Mouse (Mus musculus) midbrain, embryonic 14.5 days (tissue): ENCODE results near the gene Zfp408. TPM values are rescaled to one million over a fixed set of nuclear protein-coding genes. Genes with fewer than 3 reads are reported as not detected.

ENCODE experiments used
- ATAC-seq: fragments of 200-750 bp; cut with Nextera tagmentation; 2 replicates; pipeline ENCODE4 v1.8.0; 2017; ENCODE audit warnings: moderate number of reproducible peaks, moderate library complexity; ENCODE audit not compliant: low FRiP score, low TSS enrichment
- DNase-seq: peaks from one replicate; pipeline ENCODE4 v3.0.0-alpha.2; 2015
- H3K27ac ChIP-seq: fragments of 300-500 bp; sonication (generic); replicated peaks from 2 replicates; pipeline ENCODE4 v1.5.1; 2014; ENCODE audit warnings: mild to moderate bottlenecking, low read depth, low read length, moderate library complexity
- H3K27me3 ChIP-seq: fragments of 300-500 bp; sonication (generic); 2 replicates; pipeline ENCODE4 v1.6.1; 2014; ENCODE audit warnings: low read length, control low read depth, mixed read lengths; ENCODE audit not compliant: control insufficient read depth, insufficient read depth
- H3K36me3 ChIP-seq: fragments of 300-500 bp; sonication (generic); 2 replicates; pipeline ENCODE4 v1.6.1; 2014; ENCODE audit warnings: low read length, control low read depth; ENCODE audit not compliant: control insufficient read depth, insufficient read depth
- H3K4me1 ChIP-seq: fragments of 300-500 bp; sonication (generic); 2 replicates; pipeline ENCODE4 v1.6.1; 2014; ENCODE audit warnings: mild to moderate bottlenecking, antibody characterized with exemption, low read length, control low read depth; ENCODE audit not compliant: control insufficient read depth, insufficient read depth
- H3K4me2 ChIP-seq: fragments of 300-500 bp; sonication (generic); 2 replicates; pipeline ENCODE4 v1.6.1; 2014; ENCODE audit warnings: mild to moderate bottlenecking, low read length, moderate library complexity
- H3K4me3 ChIP-seq: fragments of 300-500 bp; sonication (generic); replicated peaks from 2 replicates; pipeline ENCODE4 v1.5.1; 2014; ENCODE audit warnings: low read depth, low read length
- H3K9ac ChIP-seq: fragments of 300-500 bp; sonication (generic); replicated peaks from 2 replicates; pipeline ENCODE4 v1.6.1; 2014; ENCODE audit warnings: mild to moderate bottlenecking, low read length, moderate library complexity
- H3K9me3 ChIP-seq: fragments of 300-500 bp; sonication (generic); 2 replicates; pipeline ENCODE4 v1.6.1; 2016; ENCODE audit warnings: low read length, control low read depth, mixed read lengths; ENCODE audit not compliant: control insufficient read depth
- WGBS: fragments of 180-500 bp; shearing (Covaris S2); extraction: QIAGEN DNeasy Blood & Tissue Kit; methylation state at CpG from one replicate; pipeline ENCODE4 v1.1.7; 2014; 5-methylcytosine and 5-hydroxymethylcytosine counted together
- polyA plus RNA-seq: library from polyadenylated mRNA; unstranded; fragments of >200 nt; fragmentation: Nextera tagmentation; extraction: Ambion mirVana; gene quantifications from 2 replicates; pipeline ENCODE4 v1.2.1, GENCODE M21; 2014

Zfp408 gene
- polyA plus RNA-seq, 1 experiment from 2014 or later: 8.3 TPM

DNA sequence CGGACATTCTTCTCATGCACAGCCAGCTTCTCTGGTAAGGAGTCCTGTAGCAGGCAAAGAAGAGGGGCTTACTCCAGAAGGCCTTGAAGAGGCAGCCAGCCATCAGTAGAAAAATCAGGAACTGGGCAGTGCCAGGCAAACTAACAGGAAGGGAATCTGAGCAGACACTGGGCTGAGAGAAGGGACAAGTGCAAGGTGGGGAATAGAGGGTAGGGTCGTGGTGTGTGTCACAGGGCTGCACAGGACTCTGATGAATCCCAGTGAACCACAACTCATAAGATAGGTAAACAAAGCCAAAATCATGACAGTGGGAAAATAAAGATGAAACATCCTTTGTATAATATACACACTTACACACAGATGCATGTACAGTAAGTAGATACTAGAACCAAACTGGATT is 26.8 kb upstream of the Zfp408 start:
- WGBS: 76% methylated on average over 2 of the region's 2 CpGs
- Histone ChIP-seq H3K27me3 (no peaks in the 10 kb centered on the region), H3K4me1 (no peaks in the 10 kb centered on the region), H3K4me3 (no peak overlapping the region), H3K9ac (no peak overlapping the region), H3K9me3 (no peaks in the 10 kb centered on the region), H3K4me2 (no peak overlapping the region), H3K36me3 (peaks cover 91% of the 10 kb centered on the region), H3K27ac (no peak overlapping the region)
- ATAC-seq: no peak
- no peak for DNase-seq

DNA sequence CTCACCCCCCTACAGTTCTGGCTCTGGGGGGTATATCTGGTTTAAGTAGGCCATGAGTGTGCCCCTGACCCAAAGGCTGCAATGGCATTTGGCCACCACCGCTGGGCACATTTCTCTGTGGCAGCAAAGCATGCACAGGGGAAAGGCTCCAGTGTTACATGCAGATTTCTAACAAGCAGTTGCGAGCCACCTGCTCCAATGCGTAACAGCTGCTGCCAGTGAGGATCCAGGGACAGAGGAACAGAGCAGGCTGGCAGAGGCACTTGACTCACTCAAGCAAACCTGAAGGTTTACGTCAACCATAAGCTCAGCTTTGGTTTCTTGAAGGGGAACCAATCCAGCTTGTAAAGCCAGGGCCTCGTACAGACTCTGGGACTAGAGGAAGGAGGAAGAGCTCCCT is 25.3 kb upstream of the Zfp408 start:
- 87% methylated on average over 5 of the region's 5 CpGs for WGBS
- Histone ChIP-seq H3K36me3 (peaks cover 89% of the 10 kb centered on the region), H3K4me3 (no peak overlapping the region), H3K9me3 (no peaks in the 10 kb centered on the region), H3K4me1 (no peaks in the 10 kb centered on the region), H3K4me2 (no peak overlapping the region), H3K9ac (no peak overlapping the region), H3K27me3 (no peaks in the 10 kb centered on the region), H3K27ac (no peak overlapping the region)
- DNase-seq (no peak), ATAC-seq (no peak)

DNA sequence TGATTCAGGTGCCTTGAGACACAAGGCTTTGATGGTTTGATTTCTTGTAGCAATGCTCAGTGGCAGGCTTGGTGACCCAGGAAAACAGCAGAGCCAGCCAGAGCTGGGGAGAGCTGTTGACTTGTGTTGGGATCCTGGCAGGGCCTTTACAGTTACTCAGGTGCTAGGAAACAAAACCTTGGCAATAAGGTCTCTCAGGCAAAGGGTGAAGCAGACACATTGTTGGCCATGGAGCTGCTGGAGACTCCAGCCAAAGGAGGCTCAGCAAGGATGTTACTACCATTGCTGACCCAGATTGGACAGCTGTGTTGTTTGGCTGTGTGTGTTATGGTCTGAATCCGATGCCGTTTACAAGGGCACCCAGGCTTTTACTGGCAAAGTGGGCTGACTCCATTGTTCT is 24.0 kb upstream of the Zfp408 start:
- Histone ChIP-seq H3K4me2 (no peak overlapping the region), H3K27ac (no peak overlapping the region), H3K9me3 (no peaks in the 10 kb centered on the region), H3K27me3 (no peaks in the 10 kb centered on the region), H3K36me3 (peaks cover 90% of the 10 kb centered on the region), H3K9ac (no peak overlapping the region), H3K4me1 (no peaks in the 10 kb centered on the region), H3K4me3 (no peak overlapping the region)
- DNase-seq: no peak
- 84% methylated on average over 2 of the region's 2 CpGs for WGBS
- ATAC-seq: no peak

DNA sequence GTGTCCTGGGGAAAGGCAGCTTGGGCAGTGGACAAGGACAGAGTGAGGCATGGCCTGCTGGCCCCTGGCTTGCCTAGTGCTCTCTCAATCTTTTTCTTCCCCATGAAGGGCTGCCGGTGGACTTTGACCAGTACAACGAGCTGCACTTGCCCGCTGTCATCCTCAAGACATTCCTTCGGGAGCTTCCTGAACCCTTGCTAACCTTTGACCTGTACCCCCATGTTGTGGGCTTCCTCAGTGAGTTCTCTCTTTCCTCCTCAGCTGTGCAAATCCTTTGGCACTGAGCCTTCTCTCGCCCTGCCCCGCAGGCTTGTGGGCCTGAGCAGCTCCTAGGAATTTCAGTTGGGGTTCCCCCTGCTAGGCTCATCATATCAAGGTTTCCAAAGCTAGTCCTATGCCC is 20.4 kb upstream of the Zfp408 start:
- H3K36me3 ChIP-seq: peaks cover 87% of the 10 kb centered on the region
- H3K27me3 ChIP-seq: no peaks in the 10 kb centered on the region
- WGBS: 95% methylated on average over 6 of the region's 6 CpGs
- ATAC-seq (no peak), DNase-seq (no peak)
- no peak overlapping the region for H3K4me3 ChIP-seq
- no peaks in the 10 kb centered on the region for H3K9me3 ChIP-seq
- no peaks in the 10 kb centered on the region for H3K4me1 ChIP-seq
- H3K9ac ChIP-seq: no peak overlapping the region
- no peak overlapping the region for H3K4me2 ChIP-seq
- no peak overlapping the region for H3K27ac ChIP-seq

DNA sequence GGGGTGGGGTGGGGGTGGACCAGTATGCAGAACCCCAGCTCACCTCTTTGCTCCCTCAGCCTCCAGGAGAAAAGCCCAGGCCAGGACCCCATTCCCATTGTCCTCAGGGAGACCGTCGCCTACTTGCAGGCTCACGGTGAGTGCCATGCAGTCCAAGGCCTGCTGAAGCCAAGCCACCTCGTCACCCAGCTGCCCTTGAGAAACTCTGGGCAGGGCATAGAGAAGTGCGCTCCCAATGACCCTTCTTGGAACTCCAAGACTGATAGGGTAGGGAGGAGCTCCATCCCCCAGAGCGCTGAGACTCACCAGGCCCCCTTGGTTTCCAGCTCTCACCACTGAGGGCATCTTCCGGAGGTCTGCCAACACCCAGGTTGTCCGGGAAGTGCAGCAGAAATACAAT is 19.7 kb upstream of the Zfp408 start:
- 93% methylated on average over 8 of the region's 8 CpGs for WGBS
- Histone ChIP-seq H3K9me3 (no peaks in the 10 kb centered on the region), H3K27me3 (no peaks in the 10 kb centered on the region), H3K4me2 (no peak overlapping the region), H3K9ac (no peak overlapping the region), H3K4me3 (no peak overlapping the region), H3K27ac (no peak overlapping the region), H3K4me1 (no peaks in the 10 kb centered on the region), H3K36me3 (peaks cover 86% of the 10 kb centered on the region)
- ATAC-seq (no peak), DNase-seq (no peak)

DNA sequence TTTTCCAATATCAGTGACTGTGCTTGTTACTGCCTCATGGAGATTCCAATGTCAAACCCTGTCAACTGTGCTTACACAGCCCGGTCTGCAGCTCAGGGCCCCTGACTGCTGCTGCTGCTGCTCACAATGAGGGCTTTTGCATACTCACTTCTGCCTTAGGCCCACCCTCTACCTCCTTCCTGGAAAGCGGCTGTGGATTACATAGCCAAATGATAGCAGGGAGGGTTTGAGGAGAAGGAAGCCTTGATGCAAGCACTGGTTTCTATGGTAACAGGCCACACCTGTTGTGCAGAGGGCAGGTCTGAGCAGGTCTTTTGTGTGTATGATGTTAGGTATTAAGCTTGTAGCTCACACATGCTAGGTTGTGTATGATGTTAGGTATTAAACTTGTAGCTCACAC is 18.2 kb upstream of the Zfp408 start:
- DNase-seq: no peak
- Histone ChIP-seq H3K27me3 (no peaks in the 10 kb centered on the region), H3K4me3 (no peak overlapping the region), H3K36me3 (peaks cover 88% of the 10 kb centered on the region), H3K4me1 (no peaks in the 10 kb centered on the region), H3K9ac (no peak overlapping the region), H3K9me3 (no peaks in the 10 kb centered on the region), H3K4me2 (no peak overlapping the region), H3K27ac (no peak overlapping the region)
- ATAC-seq: no peak
- WGBS: 84% methylated on average over 2 of the region's 2 CpGs

DNA sequence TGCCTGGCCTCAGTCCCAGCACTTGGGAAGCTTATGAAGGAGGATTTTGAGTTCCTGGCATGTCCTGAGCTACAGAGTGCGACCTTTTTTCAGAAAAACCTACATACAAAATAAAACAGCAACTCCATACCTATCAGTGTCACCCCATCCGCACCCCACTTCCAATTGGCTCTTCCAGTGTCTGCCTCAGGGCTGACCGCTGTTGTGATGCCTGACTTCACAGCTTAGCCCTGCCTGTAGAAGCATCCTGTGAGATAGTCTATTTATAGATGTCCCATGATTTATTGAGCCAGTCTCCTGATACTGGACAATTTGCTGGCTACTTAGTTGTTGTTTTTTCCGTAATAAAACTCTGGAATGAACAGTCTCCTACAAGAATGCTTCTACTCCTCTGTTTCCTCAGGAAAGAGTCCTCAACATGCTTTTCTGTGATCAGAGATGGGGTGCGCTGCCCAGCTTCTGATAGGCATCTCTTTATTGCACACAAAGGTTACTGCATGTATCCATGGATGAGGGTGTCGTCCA is 16.9 kb upstream of the Zfp408 start:
- no peaks in the 10 kb centered on the region for H3K27me3 ChIP-seq
- H3K4me3 ChIP-seq: no peak overlapping the region
- DNase-seq (no peak), ATAC-seq (no peak)
- H3K27ac ChIP-seq: no peak overlapping the region
- no peaks in the 10 kb centered on the region for H3K9me3 ChIP-seq
- H3K4me2 ChIP-seq: no peak overlapping the region
- H3K4me1 ChIP-seq: no peaks in the 10 kb centered on the region
- H3K36me3 ChIP-seq: peaks cover 90% of the 10 kb centered on the region
- WGBS: 96% methylated on average over 6 of the region's 6 CpGs
- H3K9ac ChIP-seq: no peak overlapping the region

DNA sequence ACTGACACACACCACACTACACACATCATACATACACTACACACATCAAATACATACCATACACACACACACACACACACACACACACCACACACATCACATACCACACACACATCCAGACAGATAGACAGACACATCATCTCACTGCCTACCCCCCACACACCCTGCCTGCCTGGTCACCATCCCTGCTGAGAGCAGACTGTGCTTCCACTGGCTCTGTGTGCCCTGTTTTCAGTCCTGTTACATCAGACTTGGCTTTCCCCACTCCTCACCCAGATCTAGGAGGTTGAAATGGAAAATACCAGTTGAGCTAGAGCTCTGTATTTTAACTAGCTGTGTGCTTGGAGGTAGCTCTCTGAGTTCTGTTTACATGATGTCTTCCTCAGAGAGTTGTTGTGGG is 15.2 kb upstream of the Zfp408 start:
- no peaks in the 10 kb centered on the region for H3K9me3 ChIP-seq
- no peaks in the 10 kb centered on the region for H3K27me3 ChIP-seq
- no peak overlapping the region for H3K4me2 ChIP-seq
- no peak overlapping the region for H3K9ac ChIP-seq
- no peak for ATAC-seq
- no peaks in the 10 kb centered on the region for H3K4me1 ChIP-seq
- H3K36me3 ChIP-seq: peaks cover 85% of the 10 kb centered on the region
- H3K4me3 ChIP-seq: no peak overlapping the region
- H3K27ac ChIP-seq: no peak overlapping the region
- no peak for DNase-seq

DNA sequence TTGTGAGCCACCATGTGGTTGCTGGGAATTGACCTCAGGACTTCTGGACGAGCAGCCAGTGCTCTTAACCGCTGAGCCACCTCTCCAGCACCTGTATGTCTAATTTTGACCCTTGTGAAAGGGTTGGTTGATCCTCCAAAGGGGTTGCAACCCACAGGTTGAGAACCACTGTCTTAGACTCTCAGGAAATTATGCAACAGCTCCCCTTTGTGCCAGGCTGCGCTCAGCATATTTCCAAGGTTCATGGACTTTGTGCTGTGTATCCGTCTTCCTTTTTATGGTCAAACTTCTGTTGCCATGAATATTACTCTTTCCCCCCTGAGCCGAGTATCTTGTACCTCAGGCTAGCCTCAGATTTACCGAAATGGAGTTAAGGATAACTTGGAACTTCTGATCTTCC is 11.4 kb upstream of the Zfp408 start:
- ATAC-seq (no peak), DNase-seq (no peak)
- WGBS: 94% methylated on average over 6 of the region's 6 CpGs
- no peak overlapping the region for H3K27ac ChIP-seq
- H3K4me2 ChIP-seq: no peak overlapping the region
- H3K4me3 ChIP-seq: no peak overlapping the region
- H3K27me3 ChIP-seq: no peaks in the 10 kb centered on the region
- H3K36me3 ChIP-seq: peaks cover 86% of the 10 kb centered on the region
- H3K9ac ChIP-seq: no peak overlapping the region
- H3K9me3 ChIP-seq: no peaks in the 10 kb centered on the region
- H3K4me1 ChIP-seq: no peaks in the 10 kb centered on the region
